Mouse (Mus musculus) kidney, adult 2 months (tissue): ENCODE measurements around the gene Slc35e1.

Source experiments
- CTCF ChIP-seq: fragments of 200-500 bp; conservative IDR thresholded peaks from 2 replicates; pipeline ENCODE4 v1.5.1; 2011; ENCODE audit warnings: low read depth, mild to moderate bottlenecking, control low read depth, low read length, moderate library complexity, mixed read lengths; ENCODE audit not compliant: insufficient read depth, insufficient read length
- POLR2A ChIP-seq: fragments of 200-500 bp; IDR thresholded peaks from one replicate; pipeline ENCODE4 v1.6.1; 2011; ENCODE audit warnings: low read depth, low read length, control low read depth

DNA sequence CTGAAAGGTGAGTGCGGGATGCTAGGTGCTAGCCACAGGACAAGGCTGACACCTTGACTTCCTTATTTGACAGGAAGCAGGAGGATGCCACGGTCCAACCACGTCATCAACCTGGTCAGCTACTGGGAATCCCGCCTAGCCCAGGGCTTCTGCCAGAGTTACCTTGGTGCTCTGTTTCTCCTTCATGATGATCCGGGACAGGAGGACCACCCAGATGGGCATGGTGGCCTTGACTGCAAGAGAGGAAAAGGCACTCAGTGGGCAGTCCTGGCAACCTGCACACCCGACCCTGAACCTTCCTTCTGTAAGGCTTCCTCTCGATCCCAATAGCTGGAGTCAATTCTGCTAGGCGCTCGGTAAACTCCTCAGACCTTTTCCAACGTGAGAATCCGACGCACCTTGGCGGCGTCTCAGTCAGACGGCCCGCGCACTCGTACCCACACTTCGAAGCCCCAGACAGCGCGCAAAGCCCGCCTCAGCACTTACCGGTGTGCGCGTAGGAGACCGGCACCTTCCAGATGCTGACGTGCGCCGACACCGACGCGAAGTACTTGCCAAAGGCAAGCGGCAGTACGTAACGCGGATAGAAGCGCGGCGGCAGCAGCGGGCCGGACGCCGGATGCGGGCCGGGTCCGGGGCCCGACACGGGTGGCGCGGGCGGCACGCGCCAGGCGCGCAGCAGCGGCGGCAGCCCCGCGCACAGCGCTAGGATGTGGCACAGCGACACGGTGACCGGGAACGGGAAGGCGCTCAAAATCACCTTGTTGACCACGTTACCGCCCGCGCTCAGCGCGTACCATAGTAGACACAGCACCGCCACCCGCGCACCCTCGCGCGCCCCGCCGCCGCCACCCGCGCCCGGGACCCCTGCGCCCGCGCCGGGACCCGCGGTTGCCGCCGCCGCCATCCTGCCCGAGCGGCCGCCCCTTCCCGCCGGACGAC, at the start of gene Slc35e1:
- no peak for TF ChIP-seq CTCF
- no peak for TF ChIP-seq POLR2A
